Mouse (Mus musculus): ENCODE results near the gene Cfap20. TPM values are rescaled to one million over a fixed set of nuclear protein-coding genes. Genes with fewer than 3 reads are reported as not detected.

Cfap20 gene
- polyA plus RNA-seq, 1 experiment = 45.0 TPM

DNA sequence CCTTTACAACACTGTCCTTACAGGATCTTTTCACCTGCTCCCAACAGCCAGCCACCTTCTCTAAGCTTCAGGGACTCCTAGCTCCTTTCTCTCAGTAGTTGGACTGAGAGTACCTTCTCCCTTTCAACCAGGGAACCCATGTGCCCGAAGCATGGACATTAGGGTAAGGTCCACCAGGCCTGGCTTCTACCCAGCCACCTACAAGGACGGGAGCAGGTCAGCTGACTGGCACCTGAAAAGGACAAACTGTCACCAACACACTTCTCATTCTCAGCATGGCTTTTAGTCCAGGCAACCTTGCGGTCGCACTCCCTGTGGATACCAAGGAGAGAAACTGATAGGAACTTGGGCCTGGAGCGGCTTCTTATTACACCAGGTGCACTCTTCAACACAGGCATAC lies 15.6 kb upstream of the Cfap20 start:
- Histone ChIP-seq H3K79me2 (ENCODE audit: control insufficient read depth, insufficient read depth) (no peaks in the 10 kb centered on the region), H3K36me3 (ENCODE audit: control insufficient read depth, insufficient read depth) (peaks cover 53% of the 10 kb centered on the region), H3K27me3 (ENCODE audit: control insufficient read depth, insufficient read depth, insufficient read length) (no peaks in the 10 kb centered on the region), H3K4me3 (ENCODE audit: insufficient read depth, poor library complexity, severe bottlenecking) (no peak overlapping the region), H3K79me3 (ENCODE audit: low read depth) (no peaks in the 10 kb centered on the region), H3ac (ENCODE audit: control insufficient read depth, insufficient read length, low read depth) (no peak overlapping the region)
- TF ChIP-seq USF1 (IDR thresholded peaks at IDR 0.05; ENCODE audit: low read depth) = no peak
- no peak for TF ChIP-seq FOSL1 (IDR thresholded peaks at IDR 0.05; ENCODE audit: insufficient read depth, low read length, poor library complexity, severe bottlenecking)
- no peak for TF ChIP-seq MAX (IDR thresholded peaks at IDR 0.05)

- Histone ChIP-seq H3K4me3 (ENCODE audit: insufficient read depth, poor library complexity, severe bottlenecking) (no peak overlapping the region), H3K79me2 (ENCODE audit: control insufficient read depth, insufficient read depth) (no peaks in the 10 kb centered on the region), H3K79me3 (ENCODE audit: low read depth) (no peaks in the 10 kb centered on the region), H3ac (ENCODE audit: control insufficient read depth, insufficient read length, low read depth) (no peak overlapping the region), H3K27me3 (ENCODE audit: control insufficient read depth, insufficient read depth, insufficient read length) (no peaks in the 10 kb centered on the region), H3K36me3 (ENCODE audit: control insufficient read depth, insufficient read depth) (peaks cover 29% of the 10 kb centered on the region)
- TF ChIP-seq USF1 (IDR thresholded peaks at IDR 0.05; ENCODE audit: low read depth) = no peak
- TF ChIP-seq MYOD1 (IDR thresholded peaks at IDR 0.05; ENCODE audit: control insufficient read depth, insufficient read length, low read depth) = no peak
- TF ChIP-seq FOSL1 (IDR thresholded peaks at IDR 0.05; ENCODE audit: insufficient read depth, low read length, poor library complexity, severe bottlenecking) = no peak
- TF ChIP-seq CEBPB (IDR thresholded peaks at IDR 0.05; ENCODE audit: low read depth) = no peak
- no peak for TF ChIP-seq MAX (IDR thresholded peaks at IDR 0.05)
- TF ChIP-seq MYOG (IDR thresholded peaks at IDR 0.05; ENCODE audit: control insufficient read depth, extremely low read depth, insufficient read length) = no peak
These were observed 13.0 kb upstream of the Cfap20 start for GRCm38 (mm10) chr8:95447661-95448060.

DNA sequence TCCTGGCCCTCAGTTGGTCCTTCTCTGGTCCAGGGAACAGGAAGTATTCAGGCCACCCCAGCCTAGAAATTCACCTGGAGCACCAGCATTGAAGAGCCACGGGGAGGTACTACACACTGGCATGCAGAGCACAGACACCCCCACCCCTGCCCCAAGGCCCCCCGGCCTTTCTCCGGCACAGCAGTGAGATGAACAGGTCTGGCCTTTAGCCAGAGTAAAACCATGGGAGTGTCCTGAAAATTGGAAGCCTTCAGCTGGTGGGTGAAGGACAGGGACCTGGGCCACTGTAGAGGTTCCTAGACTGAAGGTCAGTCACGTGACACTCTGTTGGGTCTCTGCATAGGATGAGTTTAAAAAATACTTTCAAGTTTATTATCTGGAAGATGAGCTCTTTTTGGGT lies 10.4 kb upstream of the Cfap20 start:
- Histone ChIP-seq H3K79me2 (ENCODE audit: control insufficient read depth, insufficient read depth) (no peaks in the 10 kb centered on the region), H3K36me3 (ENCODE audit: control insufficient read depth, insufficient read depth) (peaks cover 15% of the 10 kb centered on the region), H3K4me3 (ENCODE audit: insufficient read depth, poor library complexity, severe bottlenecking) (no peak overlapping the region), H3K27me3 (ENCODE audit: control insufficient read depth, insufficient read depth, insufficient read length) (no peaks in the 10 kb centered on the region), H3ac (ENCODE audit: control insufficient read depth, insufficient read length, low read depth) (no peak overlapping the region), H3K79me3 (ENCODE audit: low read depth) (no peaks in the 10 kb centered on the region)
- TF ChIP-seq MAX (IDR thresholded peaks at IDR 0.05) (no peak), USF1 (IDR thresholded peaks at IDR 0.05; ENCODE audit: low read depth) (no peak), FOSL1 (IDR thresholded peaks at IDR 0.05; ENCODE audit: insufficient read depth, low read length, poor library complexity, severe bottlenecking) (no peak), CTCF (IDR thresholded peaks at IDR 0.05; ENCODE audit: control insufficient read depth, insufficient read depth, insufficient read length) (no peak), CEBPB (IDR thresholded peaks at IDR 0.05; ENCODE audit: low read depth) (no peak), MYOG (IDR thresholded peaks at IDR 0.05; ENCODE audit: control insufficient read depth, extremely low read depth, insufficient read length) (no peak), MYOD1 (IDR thresholded peaks at IDR 0.05; ENCODE audit: control insufficient read depth, insufficient read length, low read depth) (no peak)

GRCm38 (mm10) chr8:95441491-95442039 lies 6.9 kb upstream of the Cfap20 start:
- Histone ChIP-seq H3K79me2 (ENCODE audit: control insufficient read depth, insufficient read depth) (no peaks in the 10 kb centered on the region), H3K36me3 (ENCODE audit: control insufficient read depth, insufficient read depth) (no peaks in the 10 kb centered on the region), H3K79me3 (ENCODE audit: low read depth) (no peaks in the 10 kb centered on the region), H3ac (ENCODE audit: control insufficient read depth, insufficient read length, low read depth) (no peak overlapping the region), H3K4me3 (ENCODE audit: insufficient read depth, poor library complexity, severe bottlenecking) (no peak overlapping the region), H3K27me3 (ENCODE audit: control insufficient read depth, insufficient read depth, insufficient read length) (no peaks in the 10 kb centered on the region)
- TF ChIP-seq USF1 (IDR thresholded peaks at IDR 0.05; ENCODE audit: low read depth) (no peak), FOSL1 (IDR thresholded peaks at IDR 0.05; ENCODE audit: insufficient read depth, low read length, poor library complexity, severe bottlenecking) (no peak), MAX (IDR thresholded peaks at IDR 0.05) (no peak), CEBPB (IDR thresholded peaks at IDR 0.05; ENCODE audit: low read depth) (no peak), MYOD1 (IDR thresholded peaks at IDR 0.05; ENCODE audit: control insufficient read depth, insufficient read length, low read depth) (no peak), CTCF (IDR thresholded peaks at IDR 0.05; ENCODE audit: control insufficient read depth, insufficient read depth, insufficient read length) (no peak), MYOG (IDR thresholded peaks at IDR 0.05; ENCODE audit: control insufficient read depth, extremely low read depth, insufficient read length) (no peak)

- TF ChIP-seq MYOD1 (IDR thresholded peaks at IDR 0.05; ENCODE audit: control insufficient read depth, insufficient read length, low read depth) (no peak), CTCF (IDR thresholded peaks at IDR 0.05; ENCODE audit: control insufficient read depth, insufficient read depth, insufficient read length) (no peak), MYOG (IDR thresholded peaks at IDR 0.05; ENCODE audit: control insufficient read depth, extremely low read depth, insufficient read length) (no peak), MAX (IDR thresholded peaks at IDR 0.05) (no peak), CEBPB (IDR thresholded peaks at IDR 0.05; ENCODE audit: low read depth) (no peak), USF1 (IDR thresholded peaks at IDR 0.05; ENCODE audit: low read depth) (no peak), FOSL1 (IDR thresholded peaks at IDR 0.05; ENCODE audit: insufficient read depth, low read length, poor library complexity, severe bottlenecking) (no peak)
- Histone ChIP-seq H3K79me2 (ENCODE audit: control insufficient read depth, insufficient read depth) (no peaks in the 10 kb centered on the region), H3K4me3 (ENCODE audit: insufficient read depth, poor library complexity, severe bottlenecking) (no peak overlapping the region), H3K36me3 (ENCODE audit: control insufficient read depth, insufficient read depth) (no peaks in the 10 kb centered on the region), H3ac (ENCODE audit: control insufficient read depth, insufficient read length, low read depth) (no peak overlapping the region), H3K79me3 (ENCODE audit: low read depth) (no peaks in the 10 kb centered on the region), H3K27me3 (ENCODE audit: control insufficient read depth, insufficient read depth, insufficient read length) (no peaks in the 10 kb centered on the region)
These were observed 5.6 kb upstream of the Cfap20 start for GRCm38 (mm10) chr8:95440168-95440709.

DNA sequence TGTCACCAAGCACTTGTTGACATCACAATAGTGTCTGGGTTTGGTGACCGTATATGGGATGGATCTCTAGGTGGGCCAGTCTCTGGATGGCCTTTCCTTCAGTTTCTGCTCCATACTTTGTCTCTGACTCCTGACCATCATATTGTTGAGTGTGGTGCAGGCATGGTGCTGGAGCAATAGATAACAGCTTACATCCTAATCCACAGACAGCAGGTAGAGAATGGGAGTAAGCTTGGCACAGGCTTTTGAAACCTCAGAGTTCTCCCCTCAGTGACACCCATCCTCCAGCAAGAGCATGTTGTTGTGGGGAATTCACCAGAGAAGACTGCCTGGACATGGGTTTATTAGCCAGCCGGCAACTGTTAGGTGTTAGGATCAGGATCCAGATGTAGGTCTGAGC lies 4.8 kb upstream of the Cfap20 start:
- peaks cover 1% of the 10 kb centered on the region for H3K79me2 ChIP-seq (ENCODE audit: control insufficient read depth, insufficient read depth)
- H3ac ChIP-seq (ENCODE audit: control insufficient read depth, insufficient read length, low read depth) = no peak overlapping the region
- H3K4me3 ChIP-seq (ENCODE audit: insufficient read depth, poor library complexity, severe bottlenecking) = no peak overlapping the region
- no peaks in the 10 kb centered on the region for H3K27me3 ChIP-seq (ENCODE audit: control insufficient read depth, insufficient read depth, insufficient read length)
- H3K79me3 ChIP-seq (ENCODE audit: low read depth) = no peaks in the 10 kb centered on the region
- no peak for TF ChIP-seq CTCF (IDR thresholded peaks at IDR 0.05; ENCODE audit: control insufficient read depth, insufficient read depth, insufficient read length)
- no peak for TF ChIP-seq MYOD1 (IDR thresholded peaks at IDR 0.05; ENCODE audit: control insufficient read depth, insufficient read length, low read depth)
- H3K36me3 ChIP-seq (ENCODE audit: control insufficient read depth, insufficient read depth) = no peaks in the 10 kb centered on the region

Measured in C2C12 (cell line).